Mouse (Mus musculus) MEL (cell line): ENCODE measurements around the gene Creg2. TPM values are rescaled to one million over a fixed set of nuclear protein-coding genes. Genes with fewer than 3 reads are reported as not detected.
A peak's percentile ranks its signal among the peaks of the same experiment; 100 is the strongest.

Source experiments
- DNase-seq: peaks from one replicate; pipeline ENCODE4 v3.0.0; 2011; ENCODE audit warnings: low read depth, low spot score
- H3K27ac ChIP-seq: 2 replicates; pipeline ENCODE4 v1.5.1; 2012; ENCODE audit warnings: low read depth, mild to moderate bottlenecking, control low read depth, low read length, moderate library complexity; ENCODE audit not compliant: control insufficient read depth
- H3K27me3 ChIP-seq, 2 experiments: fragments of 150-350 bp in 1 of 2; sonication (generic) in 1 of 2; 2 replicates each; pipeline ENCODE4 v1.6.1; 2012; ENCODE audit warnings: low read length in 2 of 2, mild to moderate bottlenecking in 2 of 2, improper control_type of control experiment in 1 of 2, moderate library complexity in 1 of 2; ENCODE audit not compliant: insufficient read depth in 2 of 2, control insufficient read depth in 1 of 2
- H3K36me3 ChIP-seq, 2 experiments: 2 replicates each; pipeline ENCODE4 v1.6.1; 2012 to 2014; ENCODE audit warnings: low read length in 2 of 2, improper control_type of control experiment in 1 of 2, inconsistent platforms in 1 of 2, mild to moderate bottlenecking in 1 of 2; ENCODE audit not compliant: insufficient read depth in 2 of 2, control insufficient read depth in 1 of 2
- H3K4me1 ChIP-seq, 2 experiments: fragments of 150-350 bp in 1 of 2; sonication (generic) in 1 of 2; 2 replicates each; pipeline ENCODE4 v1.6.1; 2012; ENCODE audit warnings: low read length in 2 of 2, improper control_type of control experiment in 1 of 2, mild to moderate bottlenecking in 1 of 2; ENCODE audit not compliant: insufficient read depth in 2 of 2, control insufficient read depth in 1 of 2
- H3K4me3 ChIP-seq, 2 experiments: fragments of 150-350 bp in 1 of 2; sonication (generic) in 1 of 2; 2 replicates each; pipeline ENCODE4 v1.5.1; 2012; ENCODE audit warnings: low read depth in 2 of 2, low read length in 2 of 2, mild to moderate bottlenecking in 2 of 2, moderate library complexity in 2 of 2, control low read depth in 1 of 2, improper control_type of control experiment in 1 of 2; ENCODE audit not compliant: control insufficient read depth in 1 of 2, insufficient read depth in 1 of 2
- H3K79me2 ChIP-seq: 2 replicates; pipeline ENCODE4 v1.6.1; 2012; ENCODE audit warnings: mild to moderate bottlenecking, low read length, moderate library complexity; ENCODE audit not compliant: control insufficient read depth, poor library complexity, insufficient read depth
- H3K9ac ChIP-seq: 2 replicates; pipeline ENCODE4 v1.6.1; 2012; ENCODE audit warnings: low read depth, mild to moderate bottlenecking, control low read depth, low read length, moderate library complexity; ENCODE audit not compliant: control insufficient read depth, poor library complexity, severe bottlenecking
- H3K9me3 ChIP-seq: fragments of 150-350 bp; sonication (generic); replicated peaks from 2 replicates; pipeline ENCODE4 v1.6.1; 2012; ENCODE audit warnings: mild to moderate bottlenecking, low read length, improper control_type of control experiment, moderate library complexity; ENCODE audit not compliant: insufficient read depth
- BHLHE40 ChIP-seq: IDR thresholded peaks from 2 replicates; pipeline ENCODE4 v1.6.1; 2012; ENCODE audit warnings: low read depth, mild to moderate bottlenecking, inconsistent platforms, low read length, improper control_type of control experiment, borderline replicate concordance
- CHD2 ChIP-seq: IDR thresholded peaks from 2 replicates; pipeline ENCODE4 v1.6.1; 2011; ENCODE audit warnings: low read length, improper control_type of control experiment
- CTCF ChIP-seq, 3 experiments: IDR thresholded peaks in 2 of 3; conservative IDR thresholded peaks in 1 of 3; 2 replicates each; pipeline ENCODE4 v1.5.1; 2011 to 2012; ENCODE audit warnings: low read length in 3 of 3, low read depth in 2 of 3, mild to moderate bottlenecking in 2 of 3, improper control_type of control experiment in 1 of 3, inconsistent platforms in 1 of 3, mixed read lengths in 1 of 3, moderate library complexity in 1 of 3; ENCODE audit not compliant: control insufficient read depth in 1 of 3, insufficient read depth in 1 of 3, poor library complexity in 1 of 3, severe bottlenecking in 1 of 3
- EP300 ChIP-seq, 2 experiments: IDR thresholded peaks; 2 replicates each; pipeline ENCODE4 v1.6.1; 2011; ENCODE audit warnings: improper control_type of control experiment in 2 of 2, low read length in 2 of 2, low read depth in 1 of 2, mild to moderate bottlenecking in 1 of 2
- ETS1 ChIP-seq: IDR thresholded peaks from 2 replicates; pipeline ENCODE4 v1.6.1; 2012; ENCODE audit warnings: low read depth, mild to moderate bottlenecking, inconsistent platforms, low read length, improper control_type of control experiment, moderate library complexity
- GATA1 ChIP-seq: IDR thresholded peaks from 2 replicates; pipeline ENCODE4 v1.6.1; 2011; ENCODE audit warnings: low read depth, low read length, improper control_type of control experiment
- HCFC1 ChIP-seq: IDR thresholded peaks from 2 replicates; pipeline ENCODE4 v1.6.1; 2012; ENCODE audit warnings: low read depth, mild to moderate bottlenecking, inconsistent platforms, low read length, improper control_type of control experiment, moderate library complexity
- JUND ChIP-seq: IDR thresholded peaks from 2 replicates; pipeline ENCODE4 v1.6.1; 2011; ENCODE audit warnings: low read depth, mild to moderate bottlenecking, improper control_type of control experiment, low read length
- KAT2A ChIP-seq: conservative IDR thresholded peaks from 2 replicates; pipeline ENCODE4 v1.6.1; 2012; ENCODE audit warnings: low read depth, low read length, improper control_type of control experiment, inconsistent platforms
- MAFK ChIP-seq: IDR thresholded peaks from 2 replicates; pipeline ENCODE4 v1.6.1; 2011; ENCODE audit warnings: low read depth, mild to moderate bottlenecking, low read length, improper control_type of control experiment, borderline replicate concordance
- MAX ChIP-seq: IDR thresholded peaks from 2 replicates; pipeline ENCODE4 v1.6.1; 2011; ENCODE audit warnings: low read length, improper control_type of control experiment
- MAZ ChIP-seq: IDR thresholded peaks from 2 replicates; pipeline ENCODE4 v1.6.1; 2012; ENCODE audit warnings: low read depth, mild to moderate bottlenecking, inconsistent platforms, low read length, improper control_type of control experiment
- MEF2A ChIP-seq: IDR thresholded peaks from 2 replicates; pipeline ENCODE4 v1.6.1; 2014; ENCODE audit warnings: low read depth, mild to moderate bottlenecking, inconsistent platforms, low read length, improper control_type of control experiment; ENCODE audit not compliant: poor library complexity, insufficient replicate concordance, severe bottlenecking; ENCODE audit errors: extremely low read depth
- MXI1 ChIP-seq: IDR thresholded peaks from 2 replicates; pipeline ENCODE4 v1.6.1; 2011; ENCODE audit warnings: mild to moderate bottlenecking, low read depth, low read length, improper control_type of control experiment
- MYC ChIP-seq: IDR thresholded peaks from 2 replicates; pipeline ENCODE4 v1.6.1; 2011; ENCODE audit warnings: low read depth, mild to moderate bottlenecking, low read length, improper control_type of control experiment, moderate library complexity
- NELFE ChIP-seq: IDR thresholded peaks from 2 replicates; pipeline ENCODE4 v1.6.1; 2011; ENCODE audit warnings: low read depth, low read length, improper control_type of control experiment
- NRF1 ChIP-seq: IDR thresholded peaks from 2 replicates; pipeline ENCODE4 v1.6.1; 2014; ENCODE audit warnings: low read depth, mild to moderate bottlenecking, inconsistent platforms, low read length, improper control_type of control experiment, moderate library complexity; ENCODE audit not compliant: poor library complexity, insufficient read depth, severe bottlenecking
- POLR2AphosphoS2 ChIP-seq: IDR thresholded peaks from 2 replicates; pipeline ENCODE4 v1.6.1; 2011; ENCODE audit warnings: low read length, improper control_type of control experiment
- POLR2AphosphoS5 ChIP-seq: IDR thresholded peaks from 2 replicates; pipeline ENCODE4 v1.6.1; 2012; ENCODE audit warnings: low read depth, borderline replicate concordance, mild to moderate bottlenecking, inconsistent platforms, low read length, moderate library complexity, mixed read lengths
- RAD21 ChIP-seq: IDR thresholded peaks from 2 replicates; pipeline ENCODE4 v1.6.1; 2011; ENCODE audit warnings: mild to moderate bottlenecking, low read depth, low read length, improper control_type of control experiment
- RCOR1 ChIP-seq: IDR thresholded peaks from 2 replicates; pipeline ENCODE4 v1.6.1; 2012; ENCODE audit warnings: low read depth, mild to moderate bottlenecking, inconsistent platforms, low read length, improper control_type of control experiment
- TAL1 ChIP-seq: IDR thresholded peaks from 2 replicates; pipeline ENCODE4 v1.6.1; 2012; ENCODE audit warnings: mild to moderate bottlenecking, inconsistent platforms, low read length, moderate library complexity, mixed read lengths
- TBP ChIP-seq: IDR thresholded peaks from 2 replicates; pipeline ENCODE4 v1.8.0; 2011; ENCODE audit warnings: low read depth, low read length, improper control_type of control experiment
- TCF12 ChIP-seq: IDR thresholded peaks from 2 replicates; pipeline ENCODE4 v1.6.1; 2014; ENCODE audit warnings: low read depth, mild to moderate bottlenecking, inconsistent platforms, low read length, improper control_type of control experiment, moderate library complexity
- UBTF ChIP-seq: IDR thresholded peaks from 2 replicates; pipeline ENCODE4 v1.6.1; 2012; ENCODE audit warnings: low read depth, mild to moderate bottlenecking, inconsistent platforms, low read length, improper control_type of control experiment, moderate library complexity, borderline replicate concordance; ENCODE audit not compliant: insufficient read depth
- USF2 ChIP-seq, 2 experiments: IDR thresholded peaks; 2 replicates each; pipeline ENCODE4 v1.6.1; 2011 to 2012; ENCODE audit warnings: improper control_type of control experiment in 2 of 2, low read length in 2 of 2, borderline replicate concordance in 1 of 2, inconsistent platforms in 1 of 2, low read depth in 1 of 2, mild to moderate bottlenecking in 1 of 2; ENCODE audit not compliant: insufficient read depth in 1 of 2
- ZC3H11A ChIP-seq: IDR thresholded peaks from 2 replicates; pipeline ENCODE4 v1.6.1; 2012; ENCODE audit warnings: low read depth, mild to moderate bottlenecking, inconsistent platforms, low read length, improper control_type of control experiment
- ZMIZ1 ChIP-seq: IDR thresholded peaks from 2 replicates; pipeline ENCODE4 v1.6.1; 2012; ENCODE audit warnings: low read depth, mild to moderate bottlenecking, inconsistent platforms, low read length, improper control_type of control experiment, moderate library complexity
- polyA plus RNA-seq, 2 experiments: library from polyadenylated mRNA; stranded (reverse) in 1 of 2; unstranded in 1 of 2; fragments of >175 nt in 1 of 2; fragments of >200 nt in 1 of 2; gene quantifications; 2 replicates each; pipeline versions ENCODE4 v1.2.1 to v1.2.4; 2012; ENCODE audit warnings: low replicate concordance in 2 of 2, low read depth in 1 of 2; ENCODE audit not compliant: insufficient read length in 2 of 2, insufficient read depth in 1 of 2, missing spikeins in 1 of 2
- total RNA-seq: library from RNA; depleted of rRNA; stranded (reverse); fragments of 300-350 nt; gene quantifications from 2 replicates; pipeline ENCODE4 v1.2.3, GENCODE M21; 2012

The Creg2 gene
- total and polyA plus RNA-seq, 3 experiments, result not detected

DNA sequence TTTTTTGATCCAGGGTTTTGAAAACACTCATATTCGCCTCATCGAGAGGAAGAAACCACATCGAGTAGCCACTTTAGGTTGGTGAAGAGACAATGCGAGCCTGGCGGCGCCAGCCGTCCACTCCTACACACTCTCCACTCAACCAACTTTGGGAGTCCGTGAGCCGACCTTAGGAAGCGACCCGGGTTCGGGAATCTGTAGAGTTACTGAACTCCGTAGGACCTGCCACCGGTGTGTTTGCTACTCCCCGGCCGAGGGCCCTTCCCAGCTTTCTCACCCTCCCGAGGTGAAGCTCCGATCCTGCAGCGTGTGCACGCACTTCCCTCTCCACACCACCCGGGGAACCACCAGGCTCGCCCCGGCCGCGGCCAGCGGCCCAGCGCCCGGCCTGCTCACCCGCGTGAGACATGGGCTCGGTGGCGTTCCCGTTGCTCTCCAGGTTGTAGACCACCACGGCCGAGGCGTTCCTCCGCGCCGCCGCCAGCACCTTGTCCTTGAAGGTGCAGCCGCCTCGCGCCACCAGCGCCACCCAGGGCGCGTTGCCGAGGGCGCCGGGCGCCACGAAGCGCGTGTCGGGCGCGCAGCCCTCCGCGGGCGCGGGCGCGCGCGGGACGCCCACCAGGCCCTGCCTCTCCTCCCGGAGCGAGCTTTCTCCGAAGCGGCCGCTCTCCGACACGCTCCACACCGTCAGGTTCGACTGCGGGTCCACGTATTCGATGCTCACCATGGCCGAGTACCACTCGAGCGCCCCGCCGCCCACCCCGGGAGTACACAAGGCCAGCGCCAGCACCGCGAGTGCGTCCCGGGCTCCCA, 74.6 kb downstream of the Creg2 start:
- Histone ChIP-seq H3K36me3 (peaks cover 6 to 43% of the 10 kb centered on the region in 2 experiments), H3K27ac (peak overlapping the region; percentile 77), H3K4me1 (peaks cover 7 to 14% of the 10 kb centered on the region in 2 experiments), H3K79me2 (peaks cover 44% of the 10 kb centered on the region), H3K27me3 (no peaks in the 10 kb centered on the region), H3K9me3 (no peaks in the 10 kb centered on the region), H3K4me3 (peak overlapping the region; percentile 88 to 99)
- DNase-seq, result peak; percentile 68
- TF ChIP-seq UBTF (peak; percentile 93; the same call in 1 of the 2 replicates), KAT2A (no peak)
- TF ChIP-seq, all 39 proteins: peak for 1
- peak overlapping the region; percentile 99 for H3K9ac ChIP-seq

DNA sequence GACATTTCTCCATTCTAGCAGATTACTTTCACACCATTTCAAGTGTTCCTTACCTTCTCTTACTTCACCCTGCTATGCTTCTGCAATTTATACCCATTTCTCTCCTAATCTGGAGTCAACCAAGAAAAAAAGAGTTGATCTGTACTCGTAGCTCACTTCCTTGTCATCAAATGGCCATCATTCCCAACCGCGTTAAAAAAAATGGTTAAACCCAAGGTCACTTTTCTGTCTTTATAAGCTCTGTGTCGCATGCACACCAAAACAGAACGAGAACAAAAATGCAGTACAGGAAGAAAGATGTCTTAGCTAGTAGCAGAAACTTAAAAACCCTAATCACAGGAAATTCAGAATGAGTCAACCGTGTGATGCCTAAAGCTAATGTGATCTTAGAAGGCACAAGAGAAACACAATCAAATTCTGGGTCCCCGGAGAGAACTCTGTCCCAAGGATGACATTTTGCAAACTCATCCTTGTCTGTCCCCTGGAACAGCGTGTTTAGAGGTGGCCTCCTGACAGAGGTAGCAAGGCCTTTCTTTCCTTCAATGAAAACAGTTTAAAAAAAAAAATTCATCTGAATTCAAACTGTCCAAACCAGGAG, 75.4 kb downstream of the Creg2 start:
- DNase-seq, result peak; percentile 69
- Histone ChIP-seq H3K36me3 (peaks cover 9 to 39% of the 10 kb centered on the region in 2 experiments), H3K27ac (peak overlapping the region; percentile 77), H3K27me3 (no peaks in the 10 kb centered on the region), H3K79me2 (peaks cover 49% of the 10 kb centered on the region), H3K9me3 (no peaks in the 10 kb centered on the region), H3K4me3 (peak overlapping the region; percentile 88 to 99), H3K9ac (peak overlapping the region; percentile 99), H3K4me1 (peaks cover 7 to 14% of the 10 kb centered on the region in 2 experiments)
- TF ChIP-seq MAX (no peak), MXI1 (peak; percentile 53), NELFE (no peak), MEF2A (no peak), CHD2 (no peak), TBP (no peak), ZC3H11A (no peak), RCOR1 (no peak), KAT2A (no peak), USF2 (IDR thresholded peaks at IDR 0.05; ENCODE audit: borderline replicate concordance in 1 of 2, insufficient read depth in 1 of 2, low read depth in 1 of 2, low read length in 2 of 2) (no peak), MAFK (no peak), NRF1 (no peak), MAZ (no peak), MYC (no peak), ETS1 (0 out of 2 replicates have a peak, but pooled peaks have one; percentile 3), POLR2AphosphoS5 (no peak), TAL1 (no peak), POLR2AphosphoS2 (no peak), EP300 (IDR thresholded peaks at IDR 0.05; ENCODE audit: low read depth in 1 of 2, low read length in 2 of 2) (peak in 1 of 2 experiments; percentile 19; a peak in 1 of 4 replicates), TCF12 (no peak), CTCF (IDR thresholded peaks at IDR 0.05 in 2 of 3, conservative IDR thresholded peaks at IDR 0.05 in 1 of 3; ENCODE audit: control insufficient read depth in 1 of 3, insufficient read depth in 1 of 3, low read depth in 2 of 3, low read length in 3 of 3, poor library complexity in 1 of 3, severe bottlenecking in 1 of 3) (no peak), RAD21 (no peak), UBTF (no peak), GATA1 (no peak), BHLHE40 (no peak), JUND (no peak), HCFC1 (no peak), ZMIZ1 (no peak)
